Mouse (Mus musculus) central nervous system, embryonic 18 days (tissue): Measurements from ENCODE around the gene Cytl1. TPM values are rescaled to one million over a fixed set of nuclear protein-coding genes. Genes with fewer than 3 reads are reported as not detected.

ENCODE experiments used
- polyA plus RNA-seq: library from polyadenylated mRNA; depleted of rRNA; stranded (reverse); fragments of >200 nt; gene quantifications from 2 replicates; pipeline ENCODE4 v1.2.3, GENCODE M21; 2012; rRNA removed

Gene Cytl1
- 0.40 and 0.59 TPM in 2 replicates for polyA plus RNA-seq

GRCm38 (mm10) chr5:37735224-37735623 lies at the start of gene Cytl1:
Cytl1 (plus strand) TSS chr5:37735519.

GRCm38 (mm10) chr5:37716505-37717372 lies 18.6 kb upstream of the Cytl1 start, which contains the start of gene Stk32b:
Stk32b (minus strand) TSS chr5:37717171.

Other genes starting within 250 kb of the Cytl1 start
- 55.9 and 63.6 TPM in 2 replicates for gene Stk32b, start 18.3 kb upstream of the Cytl1 start, polyA plus RNA-seq
- gene Msx1, start 89.1 kb downstream of the Cytl1 start, polyA plus RNA-seq, result 5.8 and 6.6 TPM in 2 replicates